26 mouse cellular contexts compared by ENCODE assay signal in the genomic region with DNA sequence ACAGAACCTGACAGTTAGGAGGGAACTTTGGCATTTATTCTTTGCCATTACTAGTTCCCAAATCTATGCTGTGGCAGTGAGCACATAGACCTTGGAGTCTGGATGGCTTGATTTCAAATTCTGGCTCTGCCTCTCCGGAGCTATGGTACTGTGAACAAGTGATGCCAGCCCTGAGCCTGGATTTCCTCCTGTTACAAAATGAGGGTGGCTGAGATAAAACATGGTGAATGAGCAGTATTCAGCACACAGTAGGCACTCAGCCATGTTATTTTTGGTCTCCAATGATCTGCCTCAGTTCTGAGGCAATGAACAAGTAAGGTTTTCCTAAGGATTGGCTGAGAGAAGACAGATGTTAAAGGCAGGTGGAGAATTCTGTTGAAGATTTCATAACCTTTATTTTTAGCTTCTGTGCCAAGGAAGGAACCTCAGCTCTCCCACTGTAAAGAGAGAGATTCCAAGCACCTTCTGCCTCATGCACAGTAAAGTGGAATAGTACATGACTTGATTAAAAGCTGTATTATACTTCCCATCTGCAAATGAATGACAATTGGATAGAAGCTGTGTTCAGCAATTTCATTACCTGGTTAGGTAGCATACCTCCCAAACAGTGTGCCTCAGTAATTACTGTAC.
DNase-seq lines count a peak whose midpoint lies in the region; ATAC-seq and TF ChIP-seq lines count a peak whose summit lies in the region.
"Had no signal": no experiment of that assay in that cellular context is flagged by ENCODE, and none has a peak within 500 bp of the region (broad histone marks: within the 10 kb centered on the region; RNA-seq: fewer than 3 reads in every experiment).

No protein-coding gene starts in this region.

- intact Hi-C loops in heart, adult 2 months (cut with DNase I), result no loop called here
- intact Hi-C loops in left cerebral cortex, postnatal 14 days (cut with DNase I), result no loop called here

- 53% methylated on average over 1 of the region's 1 CpGs for WGBS in heart, adult 2 months

- H3K9ac ChIP-seq in heart, adult 2 months (ENCODE audit: low read depth, low read length), result no peak overlapping the region
- H3K9ac ChIP-seq: hindbrain, embryonic 15.5 days; limb, embryonic 12.5 days; liver, postnatal 0 days; stomach, embryonic 15.5 days had no signal

- H3K79me2 ChIP-seq in heart, adult 2 months (replicated peaks; ENCODE audit: control insufficient read depth, insufficient read depth, low read length), result no peaks in the 10 kb centered on the region

- no peak for TF ChIP-seq EP300 in heart, adult 2 months (IDR thresholded peaks at IDR 0.05; ENCODE audit: insufficient read depth, low read depth, low read length)

- H3K4me1 ChIP-seq in heart, adult 2 months (ENCODE audit: control insufficient read depth, insufficient read depth, low read length), result no peaks in the 10 kb centered on the region
- H3K4me1 ChIP-seq: heart, embryonic 10.5 days; hindbrain, embryonic 15.5 days; limb, embryonic 12.5 days; stomach, embryonic 15.5 days had no signal

- DNase-seq in heart, adult 11 months, result peak; percentile 2
- no peak for DNase-seq in heart, adult 2 months
- peak; percentile 24 to 44 for DNase-seq in right cerebral cortex, adult 2 months (ENCODE audit: low spot score in 2 of 2)
- DNase-seq in right cerebral cortex, postnatal 14 days, result no peak
- peak; percentile 9 to 33 for DNase-seq in left cerebral cortex, postnatal 14 days (ENCODE audit: low spot score in 2 of 2)
- no peak for DNase-seq in adrenal gland, postnatal 4 days (ENCODE audit: low spot score in 2 of 2)
- no peak for DNase-seq in kidney, adult 9 months
- DNase-seq: cerebellum, adult 2 months; cerebellum, postnatal 25 days; gastrocnemius, adult 2 months; heart, postnatal 4 days; kidney, adult 2 months; kidney, postnatal 14 days; liver, postnatal 0 days; thymus, adult 18-20 months; thymus, postnatal 36 days had no signal

- TF ChIP-seq CTCF in heart, adult 2 months (IDR thresholded peaks at IDR 0.05), result no peak

- no peak overlapping the region for H3K4me3 ChIP-seq in heart, adult 2 months
- H3K4me3 ChIP-seq: gastrocnemius, adult 2 months; heart, embryonic 10.5 days; hindbrain, embryonic 15.5 days; layer of hippocampus, adult 2 months; limb, embryonic 12.5 days; stomach, embryonic 15.5 days had no signal

- no peak for TF ChIP-seq POLR2A in heart, adult 2 months (IDR thresholded peaks at IDR 0.05; ENCODE audit: insufficient read depth, low read depth, low read length)

- H3K36me3 ChIP-seq in heart, adult 2 months (ENCODE audit: control insufficient read depth, insufficient read depth, low read length), result no peaks in the 10 kb centered on the region
- H3K36me3 ChIP-seq: heart, embryonic 10.5 days; hindbrain, embryonic 15.5 days; limb, embryonic 12.5 days; stomach, embryonic 15.5 days had no signal

- ATAC-seq in monocyte, adult 5-6 weeks (replicated peaks; ENCODE audit: insufficient number of reproducible peaks, low FRiP score, low TSS enrichment, poor library complexity, severe bottlenecking), result no peak
- ATAC-seq: forebrain, embryonic 14.5 days; liver, postnatal 0 days; lung, postnatal 0 days; midbrain, embryonic 16.5 days had no signal

- H3K27me3 ChIP-seq in heart, adult 2 months (ENCODE audit: control insufficient read depth, insufficient read depth, low read length), result no peaks in the 10 kb centered on the region
- H3K27me3 ChIP-seq: hindbrain, embryonic 15.5 days; limb, embryonic 12.5 days; stomach, embryonic 15.5 days had no signal

- H3K27ac ChIP-seq in heart, adult 2 months, result no peak overlapping the region
- H3K27ac ChIP-seq: gastrocnemius, adult 2 months; heart, embryonic 10.5 days; hindbrain, embryonic 15.5 days; layer of hippocampus, adult 2 months; limb, embryonic 12.5 days; macrophage; stomach, embryonic 15.5 days had no signal

Comparison
In these comparisons a context has a peak if more than half of its experiments do, and no peak if none do; other contexts are left out.
1. DNase-seq: peak in heart, adult 11 months (single experiment), right cerebral cortex, adult 2 months (2 of 2) and left cerebral cortex, postnatal 14 days (2 of 2); none in heart, adult 2 months (0 of 2), right cerebral cortex, postnatal 14 days (single experiment), adrenal gland, postnatal 4 days (0 of 2) and kidney, adult 9 months (single experiment).